Mouse (Mus musculus) heart, postnatal 0 days (tissue): ENCODE data around the gene Macrod1. TPM values are rescaled to one million over a fixed set of nuclear protein-coding genes. Genes with fewer than 3 reads are reported as not detected.

Source experiments
- ATAC-seq: fragments of 200-750 bp; cut with Nextera tagmentation; 2 replicates; pipeline ENCODE4 v1.8.0; 2017; ENCODE audit warnings: low read depth, moderate number of reproducible peaks, moderate library complexity; ENCODE audit not compliant: insufficient read depth
- DNase-seq: peaks from one replicate; pipeline ENCODE4 v3.0.0-alpha.2; 2016; ENCODE audit warnings: low spot score
- H3K27ac ChIP-seq: fragments of 300-500 bp; sonication (generic); 2 replicates; pipeline ENCODE4 v1.5.1; 2014; ENCODE audit warnings: low read depth, mild to moderate bottlenecking
- H3K27me3 ChIP-seq: fragments of 300-500 bp; sonication (generic); 2 replicates; pipeline ENCODE4 v1.6.1; 2014; ENCODE audit warnings: low read length, mixed read lengths; ENCODE audit not compliant: control insufficient read depth, insufficient read depth
- H3K36me3 ChIP-seq: fragments of 300-500 bp; sonication (generic); replicated peaks from 2 replicates; pipeline ENCODE4 v1.6.1; 2014; ENCODE audit warnings: low read length, mixed read lengths; ENCODE audit not compliant: control insufficient read depth, insufficient read depth
- H3K4me1 ChIP-seq: fragments of 300-500 bp; sonication (generic); 2 replicates; pipeline ENCODE4 v1.6.1; 2014; ENCODE audit warnings: antibody characterized with exemption; ENCODE audit not compliant: control insufficient read depth, insufficient read depth
- H3K4me2 ChIP-seq: fragments of 300-500 bp; sonication (generic); 2 replicates; pipeline ENCODE4 v1.6.1; 2014; ENCODE audit warnings: low read depth, mild to moderate bottlenecking, low read length, moderate library complexity
- H3K4me3 ChIP-seq: fragments of 300-500 bp; sonication (generic); 2 replicates; pipeline ENCODE4 v1.5.1; 2014; ENCODE audit warnings: low read depth, low read length
- H3K9ac ChIP-seq: fragments of 300-500 bp; sonication (generic); replicated peaks from 2 replicates; pipeline ENCODE4 v1.6.1; 2014; ENCODE audit warnings: low read depth, low read length, mixed read lengths
- H3K9me3 ChIP-seq: fragments of 300-500 bp; sonication (generic); replicated peaks from 2 replicates; pipeline ENCODE4 v1.6.1; 2016; ENCODE audit warnings: low read length; ENCODE audit not compliant: control insufficient read depth
- CTCF ChIP-seq: IDR thresholded peaks from 2 replicates; pipeline ENCODE4 v1.5.1; 2016; ENCODE audit warnings: antibody characterized with exemption, control low read depth, low read depth
- EP300 ChIP-seq: IDR thresholded peaks from 2 replicates; pipeline ENCODE4 v1.6.1; 2016; ENCODE audit warnings: antibody characterized with exemption, low read depth
- WGBS: fragments of 180-500 bp; shearing (Covaris S2); extraction: QIAGEN DNeasy Blood & Tissue Kit; methylation state at CpG from one replicate; pipeline ENCODE4 v1.1.7; 2014; 5-methylcytosine and 5-hydroxymethylcytosine counted together
- polyA plus RNA-seq: library from polyadenylated mRNA; unstranded; fragments of >200 nt; fragmentation: Nextera tagmentation; extraction: Ambion mirVana; gene quantifications from 2 replicates; pipeline ENCODE4 v1.2.1, GENCODE M21; 2015
- total RNA-seq: library from RNA; depleted of rRNA; stranded (reverse); fragments of >200 nt; gene quantifications from 2 replicates; pipeline ENCODE4 v1.2.3, GENCODE M21; 2014; ENCODE audit warnings: low replicate concordance; rRNA removed

Gene Macrod1
- total and polyA plus RNA-seq, 2 experiments from 2014 or later, result 113 to 122 TPM

GRCm38 (mm10) chr19:7236742-7237141 lies 180.1 kb downstream of the Macrod1 start:
- TF ChIP-seq EP300 (no peak), CTCF (no peak)
- no peak overlapping the region for H3K4me2 ChIP-seq
- WGBS, result 76% methylated on average over 4 of the region's 4 CpGs
- no peak for ATAC-seq
- H3K36me3 ChIP-seq, result peaks cover 46% of the 10 kb centered on the region
- peaks cover 15% of the 10 kb centered on the region for H3K4me1 ChIP-seq
- no peak overlapping the region for H3K27ac ChIP-seq
- H3K9ac ChIP-seq, result no peak overlapping the region
- DNase-seq, result no peak
- no peaks in the 10 kb centered on the region for H3K9me3 ChIP-seq
- no peaks in the 10 kb centered on the region for H3K27me3 ChIP-seq
- H3K4me3 ChIP-seq, result no peak overlapping the region

- Histone ChIP-seq H3K4me2 (peak overlapping the region; percentile 99), H3K9ac (peak overlapping the region; percentile 86; the same call in 1 of the 2 replicates), H3K4me1 (peaks cover 15% of the 10 kb centered on the region), H3K36me3 (peaks cover 23% of the 10 kb centered on the region; the same call in 1 of the 2 replicates), H3K4me3 (peak overlapping the region; percentile 89), H3K9me3 (no peaks in the 10 kb centered on the region), H3K27ac (no peak overlapping the region), H3K27me3 (no peaks in the 10 kb centered on the region)
- 74% methylated on average over 3 of the region's 3 CpGs for WGBS
- TF ChIP-seq EP300 (no peak), CTCF (no peak)
- no peak for DNase-seq
- no peak for ATAC-seq
Observed at GRCm38 (mm10) chr19:7239574-7239973, 183.0 kb downstream of the Macrod1 start.

GRCm38 (mm10) chr19:7240291-7240690 lies 183.7 kb downstream of the Macrod1 start:
- Histone ChIP-seq H3K9ac (peak overlapping the region; percentile 86), H3K27me3 (no peaks in the 10 kb centered on the region), H3K27ac (peak overlapping the region; percentile 89), H3K9me3 (no peaks in the 10 kb centered on the region), H3K4me2 (peak overlapping the region; percentile 99), H3K4me1 (peaks cover 15% of the 10 kb centered on the region), H3K36me3 (peaks cover 22% of the 10 kb centered on the region; the same call in 1 of the 2 replicates), H3K4me3 (peak overlapping the region; percentile 89)
- DNase-seq (no peak), ATAC-seq (no peak)
- TF ChIP-seq CTCF, result no peak
- TF ChIP-seq EP300, result no peak
- WGBS, result under 1% methylated on average over 13 of the region's 13 CpGs

GRCm38 (mm10) chr19:7240782-7241690 lies 184.4 kb downstream of the Macrod1 start, which contains the start of gene Naa40:
TSS of gene Naa40 (minus strand) at chr19:7241183.
- H3K9ac ChIP-seq, result peak within 1 kb of the TSS; percentile 86
- H3K36me3 ChIP-seq, result peaks cover 17% of the 10 kb centered on the region; the same call in 1 of the 2 replicates
- H3K9me3 ChIP-seq, result no peaks in the 10 kb centered on the region
- H3K27ac ChIP-seq, result peak within 1 kb of the TSS; percentile 89
- peak within 1 kb of the TSS; percentile 99 for H3K4me2 ChIP-seq
- TF ChIP-seq CTCF, result no peak
- DNase-seq, result peak; percentile 94
- under 1% methylated on average over 79 of the region's 80 CpGs for WGBS
- peak within 1 kb of the TSS; percentile 89 for H3K4me3 ChIP-seq
- peaks cover 15% of the 10 kb centered on the region for H3K4me1 ChIP-seq
- peak; percentile 96 for ATAC-seq
- no peaks in the 10 kb centered on the region for H3K27me3 ChIP-seq

GRCm38 (mm10) chr19:7246021-7246420 lies 189.4 kb downstream of the Macrod1 start:
- Histone ChIP-seq H3K27ac (no peak overlapping the region), H3K27me3 (no peaks in the 10 kb centered on the region), H3K4me3 (no peak overlapping the region), H3K4me2 (no peak overlapping the region), H3K36me3 (no peaks in the 10 kb centered on the region), H3K9ac (no peak overlapping the region), H3K9me3 (no peaks in the 10 kb centered on the region), H3K4me1 (no peaks in the 10 kb centered on the region)
- TF ChIP-seq CTCF (no peak), EP300 (no peak)
- ATAC-seq (no peak), DNase-seq (no peak)
- 72% methylated on average over 3 of the region's 3 CpGs for WGBS

Other genes with a start within 250 kb of the Macrod1 start
- gene Rps6ka4, start 216.2 kb upstream of the Macrod1 start, total RNA-seq, result 16.6 and 30.3 TPM in 2 replicates
- gene Rps6ka4, start 216.2 kb upstream of the Macrod1 start, polyA plus RNA-seq, result 12.4 and 13.4 TPM in 2 replicates
- 0.11 and 2.7 TPM in 2 replicates for gene Ccdc88b, start 198.6 kb upstream of the Macrod1 start, total RNA-seq
- gene Ccdc88b, start 198.6 kb upstream of the Macrod1 start, polyA plus RNA-seq, result 0.08 and 0.36 TPM in 2 replicates
- gene Trmt112, start 147.1 kb upstream of the Macrod1 start, total RNA-seq, result 61.8 and 61.9 TPM in 2 replicates
- gene Trmt112, start 147.1 kb upstream of the Macrod1 start, polyA plus RNA-seq, result 57.6 and 61.4 TPM in 2 replicates
- 215 and 344 TPM in 2 replicates for gene Prdx5, start 146.7 kb upstream of the Macrod1 start, total RNA-seq
- gene Prdx5, start 146.7 kb upstream of the Macrod1 start, polyA plus RNA-seq, result 623 and 629 TPM in 2 replicates
- 189 and 194 TPM in 2 replicates for gene Esrra, start 135.0 kb upstream of the Macrod1 start, total RNA-seq
- 49.1 and 51.7 TPM in 2 replicates for gene Esrra, start 135.0 kb upstream of the Macrod1 start, polyA plus RNA-seq
- not detected in 2 replicates for gene Catsperz, start 131.4 kb upstream of the Macrod1 start, total RNA-seq
- 2.2 and 2.5 TPM in 2 replicates for gene Catsperz, start 131.4 kb upstream of the Macrod1 start, polyA plus RNA-seq
- not detected in 2 replicates for gene Kcnk4, start 122.3 kb upstream of the Macrod1 start, total RNA-seq
- gene Kcnk4, start 122.3 kb upstream of the Macrod1 start, polyA plus RNA-seq, result 0.04 and 0.30 TPM in 2 replicates
- gene Bad, start 114.9 kb upstream of the Macrod1 start, total RNA-seq, result 46.8 and 76.0 TPM in 2 replicates
- gene Bad, start 114.9 kb upstream of the Macrod1 start, polyA plus RNA-seq, result 60.7 and 62.6 TPM in 2 replicates
- 23.4 and 46.1 TPM in 2 replicates for gene Gpr137, start 114.3 kb upstream of the Macrod1 start, total RNA-seq
- gene Gpr137, start 114.3 kb upstream of the Macrod1 start, polyA plus RNA-seq, result 16.8 and 20.9 TPM in 2 replicates
- gene Ppp1r14b, start 81.8 kb upstream of the Macrod1 start, total RNA-seq, result 88.3 and 100 TPM in 2 replicates
- gene Ppp1r14b, start 81.8 kb upstream of the Macrod1 start, polyA plus RNA-seq, result 128 and 132 TPM in 2 replicates
- gene Plcb3, start 80.3 kb upstream of the Macrod1 start, total RNA-seq, result 24.9 and 46.0 TPM in 2 replicates
- 8.3 and 8.6 TPM in 2 replicates for gene Plcb3, start 80.3 kb upstream of the Macrod1 start, polyA plus RNA-seq
- gene Fkbp2, start 76.3 kb upstream of the Macrod1 start, total RNA-seq, result 0.65 and 8.5 TPM in 2 replicates
- 59.9 and 65.2 TPM in 2 replicates for gene Fkbp2, start 76.3 kb upstream of the Macrod1 start, polyA plus RNA-seq
- 74.8 and 122 TPM in 2 replicates for gene Vegfb, start 69.2 kb upstream of the Macrod1 start, total RNA-seq
- gene Vegfb, start 69.2 kb upstream of the Macrod1 start, polyA plus RNA-seq, result 193 and 194 TPM in 2 replicates
- gene Dnajc4, start 64.2 kb upstream of the Macrod1 start, total RNA-seq, result 51.4 and 75.2 TPM in 2 replicates
- 58.5 and 59.7 TPM in 2 replicates for gene Dnajc4, start 64.2 kb upstream of the Macrod1 start, polyA plus RNA-seq
- 42.1 and 45.3 TPM in 2 replicates for gene Nudt22, start 60.7 kb upstream of the Macrod1 start, total RNA-seq
- gene Nudt22, start 60.7 kb upstream of the Macrod1 start, polyA plus RNA-seq, result 48.1 and 49.5 TPM in 2 replicates
- 12.6 and 32.0 TPM in 2 replicates for gene Trpt1, start 60.7 kb upstream of the Macrod1 start, total RNA-seq
- gene Trpt1, start 60.7 kb upstream of the Macrod1 start, polyA plus RNA-seq, result 27.1 and 28.4 TPM in 2 replicates
- gene Fermt3, start 37.3 kb upstream of the Macrod1 start, total RNA-seq, result 8.9 and 11.1 TPM in 2 replicates
- gene Fermt3, start 37.3 kb upstream of the Macrod1 start, polyA plus RNA-seq, result 4.9 and 5.1 TPM in 2 replicates
- 94.6 and 99.7 TPM in 2 replicates for gene Stip1, start 16.8 kb upstream of the Macrod1 start, total RNA-seq
- gene Stip1, start 16.8 kb upstream of the Macrod1 start, polyA plus RNA-seq, result 98.3 and 98.5 TPM in 2 replicates
- gene Flrt1, start 48.9 kb downstream of the Macrod1 start, total RNA-seq, result 0.23 and 0.89 TPM in 2 replicates
- gene Flrt1, start 48.9 kb downstream of the Macrod1 start, polyA plus RNA-seq, result 1.0 TPM in 2 replicates
- 127 and 139 TPM in 2 replicates for gene Otub1, start 149.5 kb downstream of the Macrod1 start, total RNA-seq
- 117 and 132 TPM in 2 replicates for gene Otub1, start 149.5 kb downstream of the Macrod1 start, polyA plus RNA-seq
- 1,841 and 2,074 TPM in 2 replicates for gene Cox8a, start 160.8 kb downstream of the Macrod1 start, total RNA-seq
- gene Cox8a, start 160.8 kb downstream of the Macrod1 start, polyA plus RNA-seq, result 3,012 and 3,042 TPM in 2 replicates
- gene Naa40, start 184.4 kb downstream of the Macrod1 start, total RNA-seq, result 30.2 and 44.0 TPM in 2 replicates
- 27.8 and 30.4 TPM in 2 replicates for gene Naa40, start 184.4 kb downstream of the Macrod1 start, polyA plus RNA-seq
- gene Rcor2, start 210.5 kb downstream of the Macrod1 start, total RNA-seq, result 18.5 and 40.0 TPM in 2 replicates
- 8.5 and 9.7 TPM in 2 replicates for gene Rcor2, start 210.5 kb downstream of the Macrod1 start, polyA plus RNA-seq